Mouse (Mus musculus): Measurements from ENCODE around the gene Rps29. TPM values are rescaled to one million over a fixed set of nuclear protein-coding genes. Genes with fewer than 3 reads are reported as not detected.

The Rps29 gene
- polyA plus RNA-seq, 1 experiment from 2014 or later = 1,295 TPM

DNA sequence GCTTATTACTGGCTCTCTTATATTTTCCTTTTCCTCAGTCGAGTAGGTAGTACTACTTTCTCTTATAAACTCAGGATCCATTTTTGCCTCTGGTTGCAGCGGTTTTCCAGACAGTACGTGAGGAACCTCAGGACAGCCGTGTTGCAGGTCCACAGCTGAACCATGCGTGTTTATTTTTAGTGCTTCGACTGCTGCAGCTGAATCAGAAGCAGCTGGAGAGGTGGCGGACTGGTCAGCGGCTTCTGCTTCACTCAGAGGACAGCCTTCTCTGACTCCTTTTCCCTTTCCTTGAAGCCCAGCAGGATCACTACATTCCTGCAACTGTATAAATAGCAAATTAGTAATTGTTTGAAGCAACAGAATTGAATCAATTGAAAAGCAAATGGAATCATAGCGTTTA, 31.1 kb upstream of the Rps29 start:
- no peak overlapping the region for H3K4me3 ChIP-seq
- H3K4me1 ChIP-seq = peaks cover 11% of the 10 kb centered on the region
- H3K36me3 ChIP-seq = peaks cover 64% of the 10 kb centered on the region
- H3K9me3 ChIP-seq (replicated peaks) = no peaks in the 10 kb centered on the region
- whole genome bisulfite sequencing = 95% methylated on average over 9 of the region's 9 CpGs
- peak; percentile 24 for DNase-seq (ENCODE audit: low spot score)
- H3K27ac ChIP-seq = no peak overlapping the region
- no peaks in the 10 kb centered on the region for H3K27me3 ChIP-seq (ENCODE audit: low read depth, poor library complexity, severe bottlenecking)

GRCm38 (mm10) chr12:69186811-69187471, 28.0 kb upstream of the Rps29 start:
- Histone ChIP-seq H3K4me3 (no peak overlapping the region), H3K36me3 (peaks cover 52% of the 10 kb centered on the region), H3K27me3 (ENCODE audit: low read depth, poor library complexity, severe bottlenecking) (no peaks in the 10 kb centered on the region), H3K27ac (no peak overlapping the region), H3K4me1 (peaks cover 16% of the 10 kb centered on the region), H3K9me3 (replicated peaks) (no peaks in the 10 kb centered on the region)
- peak; percentile 18 for DNase-seq (ENCODE audit: low spot score)
- WGBS = 80% methylated on average over 5 of the region's 5 CpGs

- peak overlapping the region; percentile 87 for H3K4me3 ChIP-seq
- WGBS = 84% methylated on average over 7 of the region's 7 CpGs
- H3K9me3 ChIP-seq (replicated peaks) = no peaks in the 10 kb centered on the region
- peaks cover 16% of the 10 kb centered on the region for H3K4me1 ChIP-seq
- peaks cover 48% of the 10 kb centered on the region for H3K36me3 ChIP-seq
- H3K27ac ChIP-seq = peak overlapping the region; percentile 96
- no peaks in the 10 kb centered on the region for H3K27me3 ChIP-seq (ENCODE audit: low read depth, poor library complexity, severe bottlenecking)
- peak; percentile 25 for DNase-seq (ENCODE audit: low spot score)
These were observed 26.4 kb upstream of the Rps29 start for GRCm38 (mm10) chr12:69185371-69185770.

- H3K36me3 ChIP-seq = peaks cover 44% of the 10 kb centered on the region
- 4% methylated on average over 78 of the region's 86 CpGs for WGBS
- no peaks in the 10 kb centered on the region for H3K9me3 ChIP-seq (replicated peaks)
These were observed 25.6 kb upstream of the Rps29 start for GRCm38 (mm10) chr12:69184342-69185295.

GRCm38 (mm10) chr12:69183583-69184308, 24.8 kb upstream of the Rps29 start, which contains the start of the genes Rpl36al and Mgat2:
Gene Rpl36al, minus strand, starts transcription at chr12:69184083.
Gene Mgat2, plus strand, starts transcription at chr12:69184157.
- Histone ChIP-seq H3K36me3 (peaks cover 43% of the 10 kb centered on the region), H3K27me3 (ENCODE audit: low read depth, poor library complexity, severe bottlenecking) (no peaks in the 10 kb centered on the region), H3K4me1 (peaks cover 16% of the 10 kb centered on the region), H3K4me3 (peak within 1 kb of the TSS; percentile 87), H3K27ac (peak within 1 kb of the TSS; percentile 96), H3K9me3 (replicated peaks) (no peaks in the 10 kb centered on the region)
- peak; percentile 98 for DNase-seq (ENCODE audit: low spot score)
- WGBS = 0% methylated on average over 84 of the region's 84 CpGs

More at GRCm38 (mm10) chr12:69184342-69185295, 25.6 kb upstream of the Rps29 start:
- H3K4me3 ChIP-seq = peak overlapping the region; percentile 87
- peak overlapping the region; percentile 96 for H3K27ac ChIP-seq
- no peaks in the 10 kb centered on the region for H3K27me3 ChIP-seq (ENCODE audit: low read depth, poor library complexity, severe bottlenecking)
- peaks cover 16% of the 10 kb centered on the region for H3K4me1 ChIP-seq
- DNase-seq (ENCODE audit: low spot score) = peak; percentile 76

DNA sequence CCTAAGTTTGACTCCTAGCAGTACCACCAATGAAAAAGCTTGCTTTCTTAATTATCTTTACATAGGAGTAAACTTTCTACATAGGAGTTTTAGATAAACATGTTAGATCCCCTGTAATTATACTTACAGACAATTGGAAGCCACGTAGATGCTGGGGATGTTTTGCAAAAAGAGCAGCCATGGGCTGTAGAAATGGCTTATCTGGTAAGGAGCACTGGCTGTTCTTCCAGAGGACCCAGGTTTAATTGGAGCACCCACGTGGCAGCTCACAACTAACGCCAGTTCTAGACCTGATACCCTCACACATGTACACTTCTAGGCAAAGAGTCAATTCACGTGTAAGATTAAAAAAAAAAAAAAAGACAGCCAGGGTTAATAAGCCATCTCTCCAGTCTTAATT, 22.8 kb upstream of the Rps29 start:
- no peaks in the 10 kb centered on the region for H3K9me3 ChIP-seq (replicated peaks)
- no peaks in the 10 kb centered on the region for H3K27me3 ChIP-seq (ENCODE audit: low read depth, poor library complexity, severe bottlenecking)
- no peak overlapping the region for H3K4me3 ChIP-seq
- H3K27ac ChIP-seq = no peak overlapping the region
- H3K4me1 ChIP-seq = peaks cover 13% of the 10 kb centered on the region
- H3K36me3 ChIP-seq = peaks cover 53% of the 10 kb centered on the region
- no peak for DNase-seq (ENCODE audit: low spot score)
- 90% methylated on average over 4 of the region's 4 CpGs for WGBS

DNA sequence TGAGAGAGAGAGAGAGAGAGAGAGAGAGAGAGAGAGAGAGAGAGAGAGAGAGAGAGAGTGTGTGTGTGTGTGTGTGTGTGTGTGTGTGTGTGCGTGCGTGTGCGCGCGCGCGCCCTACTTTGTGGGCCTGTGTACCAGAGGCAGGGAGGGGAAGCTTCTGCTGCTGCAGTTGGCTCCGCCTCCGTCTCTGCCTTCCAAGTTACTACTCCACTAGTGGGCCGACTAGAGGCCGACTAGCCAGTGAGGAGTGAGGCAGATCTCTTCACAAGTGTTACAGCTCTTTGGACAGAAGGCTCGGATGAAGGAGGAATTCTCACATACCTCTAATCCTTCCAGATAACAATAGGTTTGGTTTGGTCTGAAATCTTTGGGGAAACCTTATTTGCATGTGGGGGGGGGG, 20.4 kb upstream of the Rps29 start:
- H3K27ac ChIP-seq = no peak overlapping the region
- H3K4me3 ChIP-seq = no peak overlapping the region
- DNase-seq (ENCODE audit: low spot score) = peak; percentile 25
- H3K4me1 ChIP-seq = no peaks in the 10 kb centered on the region
- no peaks in the 10 kb centered on the region for H3K9me3 ChIP-seq (replicated peaks)
- no peaks in the 10 kb centered on the region for H3K27me3 ChIP-seq (ENCODE audit: low read depth, poor library complexity, severe bottlenecking)
- whole genome bisulfite sequencing = 79% methylated on average over 12 of the region's 12 CpGs
- H3K36me3 ChIP-seq = peaks cover 70% of the 10 kb centered on the region

DNA sequence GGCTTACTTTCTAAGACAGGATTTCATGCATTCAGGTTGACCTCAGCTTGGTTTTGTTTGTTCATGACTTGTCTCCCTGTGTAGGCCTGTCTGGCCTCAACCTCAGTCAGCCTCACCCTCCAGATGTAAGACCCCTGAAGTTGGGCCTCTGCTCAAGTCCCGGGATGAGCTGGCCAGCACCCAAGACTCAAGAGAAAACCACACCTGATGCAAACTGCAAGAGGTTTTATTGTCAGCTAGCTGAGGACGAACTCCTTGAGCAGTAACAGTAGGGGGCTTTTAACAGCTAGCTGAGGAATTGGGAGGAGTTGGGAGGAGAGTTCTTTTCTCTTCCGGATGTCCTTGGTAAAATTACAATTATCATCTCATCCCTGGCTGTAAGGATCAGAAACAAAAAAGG, 18.5 kb upstream of the Rps29 start:
- DNase-seq (ENCODE audit: low spot score) = peak; percentile 20
- Histone ChIP-seq H3K27me3 (ENCODE audit: low read depth, poor library complexity, severe bottlenecking) (no peaks in the 10 kb centered on the region), H3K36me3 (peaks cover 87% of the 10 kb centered on the region), H3K27ac (no peak overlapping the region), H3K4me3 (no peak overlapping the region), H3K4me1 (no peaks in the 10 kb centered on the region), H3K9me3 (replicated peaks) (no peaks in the 10 kb centered on the region)
- 87% methylated on average over 3 of the region's 3 CpGs for WGBS

DNA sequence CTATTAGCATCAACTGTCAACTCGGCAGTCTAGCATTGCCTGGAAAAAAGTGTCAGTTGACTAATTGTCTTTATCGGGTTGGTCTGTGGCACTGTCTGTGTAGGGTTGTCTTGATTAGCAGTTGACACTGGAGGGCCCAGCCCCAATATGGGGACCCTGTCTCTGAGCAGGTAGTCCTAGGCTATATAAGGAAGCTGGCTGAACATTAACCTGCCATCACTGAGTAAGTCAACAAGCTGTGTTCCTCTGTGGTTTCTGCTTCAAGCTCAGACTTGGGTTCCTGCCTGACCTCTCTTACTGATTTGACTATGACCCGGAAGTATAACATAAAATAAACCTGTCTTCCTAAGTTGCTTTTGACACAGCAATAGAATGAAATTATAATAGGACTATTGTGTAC, 17.0 kb upstream of the Rps29 start:
- Histone ChIP-seq H3K4me1 (no peaks in the 10 kb centered on the region), H3K27ac (no peak overlapping the region), H3K27me3 (ENCODE audit: low read depth, poor library complexity, severe bottlenecking) (no peaks in the 10 kb centered on the region), H3K36me3 (peaks cover 80% of the 10 kb centered on the region), H3K9me3 (replicated peaks) (no peaks in the 10 kb centered on the region), H3K4me3 (no peak overlapping the region)
- DNase-seq (ENCODE audit: low spot score) = peak; percentile 17
- WGBS = 97% methylated on average over 3 of the region's 3 CpGs

DNA sequence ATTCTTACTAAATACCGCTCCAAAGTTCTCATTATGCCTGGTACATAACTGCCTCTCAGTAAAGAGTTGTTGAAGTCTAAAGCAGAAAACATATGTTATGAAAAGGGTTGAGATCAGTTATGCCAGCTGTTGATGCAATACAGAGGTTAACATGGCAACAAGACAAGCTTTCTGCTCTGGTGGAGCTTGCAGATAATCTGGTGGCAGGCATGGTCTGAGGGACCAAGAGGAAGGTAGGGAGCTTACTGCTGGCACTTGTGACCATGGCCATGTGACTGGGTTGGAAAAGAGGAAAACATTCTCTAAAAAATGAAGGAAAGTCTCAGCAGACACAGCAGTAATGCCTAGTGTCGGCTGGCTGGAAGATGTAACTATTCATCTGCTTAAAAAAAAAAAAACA, 12.3 kb upstream of the Rps29 start:
- DNase-seq (ENCODE audit: low spot score) = no peak
- no peaks in the 10 kb centered on the region for H3K27me3 ChIP-seq (ENCODE audit: low read depth, poor library complexity, severe bottlenecking)
- H3K36me3 ChIP-seq = peaks cover 45% of the 10 kb centered on the region
- H3K27ac ChIP-seq = no peak overlapping the region
- no peak overlapping the region for H3K4me3 ChIP-seq
- H3K4me1 ChIP-seq = peaks cover 9% of the 10 kb centered on the region
- WGBS = 94% methylated on average over 2 of the region's 2 CpGs
- H3K9me3 ChIP-seq (replicated peaks) = no peaks in the 10 kb centered on the region

- peak within 1 kb of the TSS; percentile 94 for H3K4me3 ChIP-seq
- under 1% methylated on average over 40 of the region's 40 CpGs for WGBS
- peak; percentile 89 for DNase-seq (ENCODE audit: low spot score)
- H3K36me3 ChIP-seq = peaks cover 18% of the 10 kb centered on the region
- no peaks in the 10 kb centered on the region for H3K9me3 ChIP-seq (replicated peaks)
- no peaks in the 10 kb centered on the region for H3K27me3 ChIP-seq (ENCODE audit: low read depth, poor library complexity, severe bottlenecking)
- H3K27ac ChIP-seq = peak within 1 kb of the TSS; percentile 98
- peaks cover 9% of the 10 kb centered on the region for H3K4me1 ChIP-seq
These were observed 9.6 kb upstream of the Rps29 start, which contains the start of gene Lrr1 for GRCm38 (mm10) chr12:69168461-69169106. Gene Lrr1, plus strand, starts transcription at chr12:69168814.

All from limb, embryonic 10.5 days (tissue).